ENCODE assay signal across 7 mouse cellular contexts in the genomic region with DNA sequence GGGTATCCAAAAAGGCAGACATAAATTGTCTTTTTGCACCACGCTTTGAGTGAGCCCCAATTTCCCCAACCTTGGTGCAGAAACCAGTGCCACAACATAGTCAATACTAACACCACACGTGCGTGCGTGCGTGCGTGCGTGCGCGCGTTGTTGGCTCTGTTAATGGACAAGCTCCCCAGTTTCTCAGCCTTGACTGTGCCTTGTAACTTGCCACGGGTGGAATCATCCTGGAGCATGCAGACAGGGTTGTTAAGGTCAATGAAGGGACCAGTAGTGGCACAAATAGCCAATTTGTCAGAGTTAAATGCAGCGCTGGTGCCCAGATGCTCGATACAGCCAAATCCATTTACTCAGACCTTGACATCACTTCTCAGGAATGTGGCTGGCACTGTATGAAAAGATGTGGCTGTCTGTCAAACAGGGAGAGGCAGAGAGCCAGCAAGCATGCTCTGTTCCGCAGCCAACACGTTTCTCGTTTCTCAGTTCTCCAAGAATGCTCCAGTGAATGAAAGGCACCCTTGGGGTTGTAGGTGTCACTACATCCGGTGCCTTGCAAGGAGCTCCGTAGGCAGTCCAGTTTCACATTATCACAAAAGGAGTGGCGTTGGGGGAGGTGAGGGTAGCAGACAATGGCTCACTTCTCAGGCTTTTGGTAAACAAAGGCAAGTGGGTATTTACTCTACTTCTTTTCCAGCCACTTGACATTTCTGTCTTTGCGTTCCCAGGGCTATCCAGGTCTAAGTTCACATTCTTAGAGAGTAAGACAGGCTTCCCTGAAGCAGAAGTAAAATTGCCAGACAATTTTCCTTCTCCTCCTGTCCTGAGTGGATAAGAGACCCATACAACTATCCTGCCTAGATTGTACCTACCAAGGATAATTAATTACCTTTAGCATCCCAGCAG. TPM values are rescaled to one million over a fixed set of nuclear protein-coding genes. Genes with fewer than 3 reads are reported as not detected.
DNase-seq lines count a peak whose midpoint lies in the region; ATAC-seq lines count a peak whose summit lies in the region.

No protein-coding gene starts in this region.

- peak; percentile 72 for ATAC-seq in CD4-positive, CD25-positive, alpha-beta regulatory T cell, adult 4 months
- peak; percentile 91 for ATAC-seq in forebrain, embryonic 15.5 days (replicated peaks)
- ATAC-seq in hindbrain, embryonic 15.5 days (ENCODE audit: low FRiP score, low read depth) = peak; percentile 78

- peak overlapping the region; percentile 11; the same call in 1 of the 2 replicates for H3K4me3 ChIP-seq in forebrain, embryonic 15.5 days
- H3K4me3 ChIP-seq in hindbrain, embryonic 15.5 days = no peak overlapping the region

- H3K4me1 ChIP-seq in forebrain, embryonic 15.5 days = peaks cover 12% of the 10 kb centered on the region
- no peaks in the 10 kb centered on the region for H3K4me1 ChIP-seq in hindbrain, embryonic 15.5 days (replicated peaks)

- H3K27me3 ChIP-seq in forebrain, embryonic 15.5 days = no peaks in the 10 kb centered on the region
- H3K27me3 ChIP-seq in hindbrain, embryonic 15.5 days = peaks cover 2% of the 10 kb centered on the region; the same call in 1 of the 2 replicates

- H3K9ac ChIP-seq in forebrain, embryonic 15.5 days (replicated peaks) = no peak overlapping the region
- no peak overlapping the region for H3K9ac ChIP-seq in hindbrain, embryonic 15.5 days

- peak overlapping the region; percentile 52 for H3K27ac ChIP-seq in forebrain, embryonic 15.5 days (replicated peaks)
- no peak overlapping the region for H3K27ac ChIP-seq in hindbrain, embryonic 15.5 days (replicated peaks)

- H3K36me3 ChIP-seq in forebrain, embryonic 15.5 days = no peaks in the 10 kb centered on the region
- no peaks in the 10 kb centered on the region for H3K36me3 ChIP-seq in hindbrain, embryonic 15.5 days

- H3K9me3 ChIP-seq in forebrain, embryonic 15.5 days = no peaks in the 10 kb centered on the region
- no peaks in the 10 kb centered on the region for H3K9me3 ChIP-seq in hindbrain, embryonic 15.5 days

- WGBS in forebrain, embryonic 15.5 days = 35% methylated on average over 20 of the region's 20 CpGs
- 44% methylated on average over 20 of the region's 20 CpGs for WGBS in hindbrain, embryonic 15.5 days

- DNase-seq in NIH3T3 (ENCODE audit: low read depth) = peak; percentile 79
- DNase-seq in lung, adult 18-20 months = peak; percentile 60 to 70
- peak; percentile 68 for DNase-seq in retina, postnatal 1 day
- DNase-seq in c-Kit-positive CD71-positive TER-119-positive erythroid progenitor cells, embryonic 14.5 days (ENCODE audit: low spot score) = no peak

- H3K4me2 ChIP-seq in forebrain, embryonic 15.5 days (replicated peaks) = peak overlapping the region; percentile 31
- peak overlapping the region; percentile 23 for H3K4me2 ChIP-seq in hindbrain, embryonic 15.5 days

RNA-seq across cellular contexts. Expression of a gene that starts 53.2 kb away (rescaled TPM):
- polyA plus RNA-seq in CD4-positive, CD25-positive, alpha-beta regulatory T cell, adult 4 months (2017; shearing (Covaris generic)) = under 1 TPM; 0.27 to 0.48 TPM
- 1.7 and 1.9 TPM in 2 replicates for polyA plus RNA-seq in forebrain, embryonic 15.5 days (2015; fragmentation: Nextera tagmentation; extraction: Ambion mirVana)
- 2.1 and 2.7 TPM in 2 replicates for polyA plus RNA-seq in hindbrain, embryonic 15.5 days (2015; fragmentation: Nextera tagmentation; extraction: Ambion mirVana)
